Mouse (Mus musculus) E14TG2a.4 (cell line): ENCODE measurements around the gene Ephb2.

ENCODE experiments used
- CTCF ChIP-seq: conservative IDR thresholded peaks from 2 replicates; pipeline ENCODE4 v1.5.1; 2014; ENCODE audit warnings: low read length
- NANOG ChIP-seq: IDR thresholded peaks from 2 replicates; pipeline ENCODE4 v1.6.1; 2014; ENCODE audit warnings: borderline replicate concordance, low read length, mixed read lengths
- POU5F1 ChIP-seq: IDR thresholded peaks from 2 replicates; pipeline ENCODE4 v1.6.1; 2014; ENCODE audit warnings: low read length, borderline replicate concordance

- TF ChIP-seq CTCF (peak; percentile 5; the same call in 1 of the 2 replicates), POU5F1 (no peak), NANOG (no peak)
Measured at GRCm38 (mm10) chr4:136635995-136636394, 199.8 kb downstream of the Ephb2 start.
